Mouse (Mus musculus) adrenal gland (tissue): ENCODE results near the gene Oosp3.

ENCODE experiments used
- intact Hi-C: fragments of 180-260 bp; cut with DNase I; formaldehyde crosslinking; loops from one replicate; pipeline ENCODE4 v1.15.1; 2025
- long read RNA-seq, 2 experiments: library from polyadenylated mRNA; unstranded; transcript quantifications; one replicate each; pipeline ENCODE4 v2.0.0; 2020; ENCODE audit warnings: borderline replicate concordance in 1 of 2; ENCODE audit not compliant: insufficient replicate concordance in 1 of 2

The Oosp3 gene
- long read RNA-seq, experiment 1: 0 reads
- long read RNA-seq, experiment 2: 0 reads

DNA sequence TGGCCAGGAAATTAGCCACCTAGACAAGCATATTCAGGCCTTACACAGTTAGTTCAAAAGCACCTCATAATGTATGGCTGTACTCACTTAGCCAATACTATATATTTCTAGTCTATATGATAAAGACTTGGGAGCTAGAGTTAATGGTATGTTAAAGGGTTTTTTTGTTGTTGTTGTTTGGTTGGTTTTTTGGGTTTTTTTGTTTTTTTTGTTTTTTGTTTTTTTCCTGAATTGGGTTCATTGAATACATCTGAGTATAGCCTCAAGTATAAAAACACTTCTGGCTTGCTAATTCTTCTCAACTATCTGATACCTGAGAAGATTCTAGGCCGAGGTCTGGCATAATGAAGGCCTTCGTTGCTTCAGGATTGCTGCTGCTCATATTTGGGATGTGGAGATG, at the start of gene Oosp3:
TSS of gene Oosp3 (plus strand) at position 301 of the 400 bp plus-strand sequence.
- intact Hi-C loops: no loop called here

GRCm38 (mm10) chr19:11649564-11649963, 47.3 kb upstream of the Oosp3 start:
- intact Hi-C loops: no loop called here

DNA sequence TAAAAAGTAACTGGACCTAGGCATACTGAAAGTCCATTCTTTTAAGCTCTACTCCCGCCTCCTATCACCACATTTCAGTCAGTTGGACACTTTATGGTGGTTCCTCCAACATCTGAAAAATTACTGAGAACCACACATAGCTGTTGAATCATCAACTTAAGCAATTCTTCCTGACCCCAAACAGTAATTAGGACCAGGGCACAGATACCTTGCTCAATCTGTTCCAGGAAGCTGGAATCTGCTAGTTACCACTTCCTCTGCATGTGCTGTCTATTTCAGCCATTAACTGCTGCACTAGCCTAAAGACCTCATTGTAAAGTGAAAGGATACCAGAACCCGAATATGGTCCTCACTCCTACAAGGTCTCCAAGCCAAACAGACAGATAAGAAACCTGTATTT, 37.7 kb upstream of the Oosp3 start:
- intact Hi-C loops: no loop called here

GRCm38 (mm10) chr19:11660459-11660858, 36.4 kb upstream of the Oosp3 start, which contains the start of gene Oosp2:
Oosp2 (minus strand) TSS chr19:11660559.
- intact Hi-C loops: no loop called here

- intact Hi-C loops: no loop called here
Measured at GRCm38 (mm10) chr19:11661562-11661961, 35.3 kb upstream of the Oosp3 start.

- intact Hi-C loops: no loop called here
Measured at GRCm38 (mm10) chr19:11690839-11691238, 6.0 kb upstream of the Oosp3 start, which contains the start of gene Oosp1. Oosp1 (minus strand) TSS chr19:11691150.

DNA sequence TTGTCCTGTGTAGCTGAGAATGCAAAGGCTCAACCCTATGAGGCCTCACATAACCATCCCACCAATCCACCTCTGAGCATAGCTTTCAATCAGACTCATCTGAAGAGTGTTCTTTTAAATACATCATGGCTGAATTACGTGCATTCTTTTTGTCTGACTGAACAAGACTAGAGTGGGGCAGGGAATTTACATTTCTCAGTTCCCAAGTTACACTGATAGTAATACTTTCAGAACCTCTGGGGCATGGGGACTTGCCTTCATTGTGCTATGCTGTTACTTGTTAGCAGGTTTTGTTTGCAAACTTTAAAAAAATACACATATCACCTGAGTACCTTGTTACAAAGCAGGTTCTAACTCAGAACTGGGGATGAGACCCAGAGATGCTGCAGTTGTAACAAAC, 5.4 kb upstream of the Oosp3 start:
- intact Hi-C loops: no loop called here

DNA sequence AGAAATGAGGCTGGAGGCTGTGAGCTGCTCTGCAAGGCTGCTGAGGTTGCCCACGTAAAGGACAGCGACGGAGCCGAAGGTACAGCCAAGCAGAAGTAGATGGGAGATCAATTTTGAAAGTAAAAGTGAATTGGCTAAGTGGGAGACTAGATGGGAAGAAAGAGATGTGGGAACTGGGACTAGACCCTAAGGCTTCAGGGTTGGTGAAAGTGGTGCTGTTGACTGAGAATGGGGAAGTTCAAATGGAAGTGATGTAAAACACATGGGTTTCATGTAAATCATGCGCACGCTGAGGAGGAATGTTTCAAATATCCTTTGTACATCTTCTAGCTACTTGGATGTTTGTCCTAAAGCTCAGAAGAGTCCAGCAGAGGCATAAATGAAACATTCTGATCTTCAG, 1.5 kb downstream of the Oosp3 start:
- intact Hi-C loops: no loop called here

- intact Hi-C loops: no loop called here
Measured at GRCm38 (mm10) chr19:11712451-11712850, 15.6 kb downstream of the Oosp3 start.

GRCm38 (mm10) chr19:11720071-11720470, 23.2 kb downstream of the Oosp3 start:
- intact Hi-C loops: no loop called here

DNA sequence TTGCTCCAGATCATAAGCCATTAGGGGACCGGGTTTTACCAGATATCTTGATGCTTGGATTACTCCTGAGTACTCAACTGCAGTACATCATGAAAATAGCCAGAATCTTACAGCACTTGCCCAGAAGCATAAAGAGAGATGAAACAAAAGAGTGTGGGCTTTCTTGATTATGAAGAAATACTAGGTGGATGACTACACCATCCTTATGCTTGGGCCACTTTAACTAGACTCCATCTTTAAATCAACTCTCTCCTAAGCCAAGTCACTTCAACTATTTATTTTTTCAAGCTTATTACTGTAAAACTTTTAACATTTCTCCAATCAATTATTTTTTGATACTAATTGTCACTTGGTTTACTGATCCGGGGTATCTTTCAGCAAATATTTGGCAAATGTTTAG, 27.0 kb downstream of the Oosp3 start:
- intact Hi-C loops: no loop called here

DNA sequence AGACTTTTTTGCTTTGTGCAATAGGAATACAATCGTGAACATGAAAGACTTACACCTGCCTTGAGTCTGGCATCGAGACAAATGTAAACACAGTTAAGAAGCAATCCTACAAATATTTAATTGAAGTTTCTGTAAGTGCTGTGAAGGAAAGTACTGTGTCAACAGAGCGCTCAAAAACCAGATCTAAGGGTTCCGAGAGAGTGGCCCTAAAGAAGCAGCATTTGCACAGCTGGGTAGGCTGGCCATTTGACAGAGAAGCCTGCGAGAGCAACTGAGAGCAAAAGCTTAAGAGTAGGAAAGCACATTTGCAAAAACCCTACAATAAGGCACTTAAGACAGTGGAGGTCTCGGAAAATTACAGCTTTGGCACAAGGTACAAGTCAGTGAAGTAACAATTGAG, 27.4 kb downstream of the Oosp3 start:
- intact Hi-C loops: no loop called here

GRCm38 (mm10) chr19:11725915-11726314, 29.1 kb downstream of the Oosp3 start:
- intact Hi-C loops: no loop called here

DNA sequence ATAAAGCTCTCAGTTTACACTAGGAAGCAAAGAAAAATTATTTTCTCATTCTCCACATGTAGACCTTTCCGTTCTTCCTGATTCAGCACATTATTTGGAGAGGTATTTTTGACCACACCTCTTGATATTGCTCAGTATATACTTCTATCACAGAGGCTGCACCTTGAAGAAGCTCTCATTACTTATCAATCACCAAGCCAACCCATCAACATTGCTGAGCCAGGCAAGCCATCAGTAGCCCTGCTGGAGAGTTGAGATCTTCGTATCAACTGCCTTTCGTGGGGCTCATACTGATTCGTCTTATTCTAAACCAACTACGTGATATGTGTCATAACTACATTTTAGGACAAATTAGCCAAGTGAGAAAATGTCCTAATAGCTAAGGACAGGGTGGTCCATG, 30.4 kb downstream of the Oosp3 start:
- intact Hi-C loops: no loop called here

GRCm38 (mm10) chr19:11730278-11730677, 33.4 kb downstream of the Oosp3 start:
- intact Hi-C loops: no loop called here

GRCm38 (mm10) chr19:11736455-11736854, 39.6 kb downstream of the Oosp3 start:
- intact Hi-C loops: no loop called here

GRCm38 (mm10) chr19:11745680-11746079, 48.8 kb downstream of the Oosp3 start:
- intact Hi-C loops: no loop called here

- intact Hi-C loops: no loop called here
Measured at GRCm38 (mm10) chr19:11747298-11747697, 50.4 kb downstream of the Oosp3 start, which contains the start of gene Gif. Gif (plus strand) TSS chr19:11747554.
